Mouse (Mus musculus) embryonic facial prominence, embryonic 15.5 days (tissue): ENCODE data around the gene Psma7. TPM values are rescaled to one million over a fixed set of nuclear protein-coding genes. Genes with fewer than 3 reads are reported as not detected.
A peak's percentile ranks its signal among the peaks of the same experiment; 100 is the strongest.

Experiments used
- ATAC-seq: fragments of 200-750 bp; cut with Nextera tagmentation; 2 replicates; pipeline ENCODE4 v1.8.0; 2017; ENCODE audit warnings: low read depth, moderate TSS enrichment; ENCODE audit not compliant: insufficient number of reproducible peaks, low FRiP score, low TSS enrichment
- H3K27ac ChIP-seq: fragments of 300-500 bp; sonication (generic); replicated peaks from 2 replicates; pipeline ENCODE4 v1.5.1; 2015; ENCODE audit warnings: mild to moderate bottlenecking, inconsistent platforms
- H3K27me3 ChIP-seq: fragments of 300-500 bp; sonication (generic); 2 replicates; pipeline ENCODE4 v1.6.1; 2015; ENCODE audit warnings: inconsistent platforms
- H3K36me3 ChIP-seq: fragments of 300-500 bp; sonication (generic); 2 replicates; pipeline ENCODE4 v1.6.1; 2015; ENCODE audit warnings: mild to moderate bottlenecking, inconsistent platforms
- H3K4me1 ChIP-seq: fragments of 300-500 bp; sonication (generic); 2 replicates; pipeline ENCODE4 v1.6.1; 2015; ENCODE audit warnings: inconsistent platforms
- H3K4me2 ChIP-seq: fragments of 300-500 bp; sonication (generic); replicated peaks from 2 replicates; pipeline ENCODE4 v1.6.1; 2015; ENCODE audit warnings: mild to moderate bottlenecking, inconsistent platforms
- H3K4me3 ChIP-seq: fragments of 300-500 bp; sonication (generic); replicated peaks from 2 replicates; pipeline ENCODE4 v1.5.1; 2015; ENCODE audit warnings: mild to moderate bottlenecking, inconsistent platforms
- H3K9ac ChIP-seq: fragments of 300-500 bp; sonication (generic); 2 replicates; pipeline ENCODE4 v1.6.1; 2015; ENCODE audit warnings: inconsistent platforms
- H3K9me3 ChIP-seq: fragments of 300-500 bp; sonication (generic); replicated peaks from 2 replicates; pipeline ENCODE4 v1.6.1; 2016; ENCODE audit warnings: inconsistent platforms
- WGBS: fragments of 180-500 bp; shearing (Covaris S2); methylation state at CpG from one replicate; pipeline ENCODE4 v1.1.7; 2015; 5-methylcytosine and 5-hydroxymethylcytosine counted together
- polyA plus RNA-seq: library from polyadenylated mRNA; unstranded; fragments of >200 nt; fragmentation: Nextera tagmentation; extraction: Ambion mirVana; gene quantifications from 2 replicates; pipeline ENCODE4 v1.2.1, GENCODE M21; 2015

The Psma7 gene
- polyA plus RNA-seq = 472 and 518 TPM in 2 replicates

- peaks cover 18% of the 10 kb centered on the region for H3K36me3 ChIP-seq
- peak within 1 kb of the TSS; percentile 91 for H3K4me2 ChIP-seq
- peak within 1 kb of the TSS; percentile 78 for H3K9ac ChIP-seq
- H3K9me3 ChIP-seq = no peaks in the 10 kb centered on the region
- peak within 1 kb of the TSS; percentile 91 for H3K27ac ChIP-seq
- H3K4me3 ChIP-seq = peak within 1 kb of the TSS; percentile 99
- no peaks in the 10 kb centered on the region for H3K27me3 ChIP-seq
- peak; percentile 96 for ATAC-seq
- WGBS = under 1% methylated on average over 76 of the region's 78 CpGs
- H3K4me1 ChIP-seq = peaks cover 40% of the 10 kb centered on the region
Measured at GRCm38 (mm10) chr2:180042256-180042857, at the start of gene Psma7, which contains the start of gene Ss18l1. TSS of gene Psma7 (minus strand) at chr2:180042433. TSS of gene Ss18l1 (plus strand) at chr2:180042509.

- H3K9me3 ChIP-seq = no peaks in the 10 kb centered on the region
- WGBS = 52% methylated on average over 11 of the region's 11 CpGs
- 0 out of 2 replicates have a peak, but pooled peaks cover 9% of the 10 kb centered on the region for H3K27me3 ChIP-seq
- H3K9ac ChIP-seq = no peak overlapping the region
- H3K36me3 ChIP-seq = peaks cover 3% of the 10 kb centered on the region; the same call in 1 of the 2 replicates
- ATAC-seq = 0 out of 2 replicates have a peak, but pooled peaks have one; percentile 30
- no peak overlapping the region for H3K4me2 ChIP-seq
- no peaks in the 10 kb centered on the region for H3K4me1 ChIP-seq
- H3K4me3 ChIP-seq = no peak overlapping the region
- H3K27ac ChIP-seq = no peak overlapping the region
Measured at GRCm38 (mm10) chr2:180090285-180090684, 48.1 kb upstream of the Psma7 start.

- Histone ChIP-seq H3K4me2 (no peak overlapping the region), H3K27ac (no peak overlapping the region), H3K4me3 (no peak overlapping the region), H3K27me3 (0 out of 2 replicates have a peak, but pooled peaks cover 8% of the 10 kb centered on the region), H3K4me1 (no peaks in the 10 kb centered on the region), H3K9me3 (no peaks in the 10 kb centered on the region), H3K36me3 (peaks cover 9% of the 10 kb centered on the region; the same call in 1 of the 2 replicates), H3K9ac (no peak overlapping the region)
- 87% methylated on average over 4 of the region's 4 CpGs for WGBS
- no peak for ATAC-seq
Measured at GRCm38 (mm10) chr2:180087472-180087871, 45.2 kb upstream of the Psma7 start.

GRCm38 (mm10) chr2:180086637-180087027 lies 44.4 kb upstream of the Psma7 start:
- H3K4me3 ChIP-seq = no peak overlapping the region
- no peaks in the 10 kb centered on the region for H3K4me1 ChIP-seq
- H3K27ac ChIP-seq = no peak overlapping the region
- 80% methylated on average over 5 of the region's 5 CpGs for WGBS
- no peak overlapping the region for H3K9ac ChIP-seq
- no peaks in the 10 kb centered on the region for H3K9me3 ChIP-seq
- H3K4me2 ChIP-seq = no peak overlapping the region
- H3K36me3 ChIP-seq = peaks cover 11% of the 10 kb centered on the region; the same call in 1 of the 2 replicates
- ATAC-seq = no peak
- 0 out of 2 replicates have a peak, but pooled peaks cover 8% of the 10 kb centered on the region for H3K27me3 ChIP-seq

- H3K9ac ChIP-seq = no peak overlapping the region
- no peak overlapping the region for H3K27ac ChIP-seq
- no peaks in the 10 kb centered on the region for H3K9me3 ChIP-seq
- ATAC-seq = no peak
- WGBS = 81% methylated on average over 16 of the region's 16 CpGs
- peaks cover 11% of the 10 kb centered on the region; the same call in 1 of the 2 replicates for H3K36me3 ChIP-seq
- 0 out of 2 replicates have a peak, but pooled peaks cover 8% of the 10 kb centered on the region for H3K27me3 ChIP-seq
- H3K4me3 ChIP-seq = no peak overlapping the region
- no peaks in the 10 kb centered on the region for H3K4me1 ChIP-seq
- H3K4me2 ChIP-seq = no peak overlapping the region
Measured at GRCm38 (mm10) chr2:180085926-180086636, 43.8 kb upstream of the Psma7 start.

GRCm38 (mm10) chr2:180084565-180084964 lies 42.3 kb upstream of the Psma7 start:
- no peaks in the 10 kb centered on the region for H3K9me3 ChIP-seq
- H3K4me3 ChIP-seq = no peak overlapping the region
- H3K36me3 ChIP-seq = peaks cover 11% of the 10 kb centered on the region; the same call in 1 of the 2 replicates
- no peak overlapping the region for H3K9ac ChIP-seq
- 12% methylated on average over 3 of the region's 3 CpGs for WGBS
- H3K27ac ChIP-seq = no peak overlapping the region
- no peak for ATAC-seq
- H3K4me2 ChIP-seq = no peak overlapping the region
- no peaks in the 10 kb centered on the region for H3K4me1 ChIP-seq
- no peaks in the 10 kb centered on the region for H3K27me3 ChIP-seq

GRCm38 (mm10) chr2:180083063-180083462 lies 40.8 kb upstream of the Psma7 start:
- 84% methylated on average over 10 of the region's 10 CpGs for WGBS
- peaks cover 11% of the 10 kb centered on the region; the same call in 1 of the 2 replicates for H3K36me3 ChIP-seq

GRCm38 (mm10) chr2:180080680-180081079 lies 38.4 kb upstream of the Psma7 start:
- H3K9me3 ChIP-seq = no peaks in the 10 kb centered on the region
- no peak overlapping the region for H3K4me3 ChIP-seq
- no peak overlapping the region for H3K9ac ChIP-seq
- H3K4me2 ChIP-seq = no peak overlapping the region
- 78% methylated on average over 8 of the region's 8 CpGs for WGBS
- H3K27ac ChIP-seq = no peak overlapping the region
- H3K4me1 ChIP-seq = no peaks in the 10 kb centered on the region
- H3K36me3 ChIP-seq = peaks cover 15% of the 10 kb centered on the region; the same call in 1 of the 2 replicates
- no peak for ATAC-seq
- no peaks in the 10 kb centered on the region for H3K27me3 ChIP-seq

More at GRCm38 (mm10) chr2:180083063-180083462, 40.8 kb upstream of the Psma7 start:
- Histone ChIP-seq H3K4me3 (no peak overlapping the region), H3K9me3 (no peaks in the 10 kb centered on the region), H3K9ac (no peak overlapping the region), H3K4me2 (no peak overlapping the region), H3K4me1 (no peaks in the 10 kb centered on the region), H3K27ac (no peak overlapping the region), H3K27me3 (no peaks in the 10 kb centered on the region)
- no peak for ATAC-seq

- Histone ChIP-seq H3K4me2 (no peak overlapping the region), H3K27me3 (no peaks in the 10 kb centered on the region), H3K27ac (no peak overlapping the region), H3K36me3 (peaks cover 11% of the 10 kb centered on the region; the same call in 1 of the 2 replicates), H3K9ac (no peak overlapping the region), H3K9me3 (no peaks in the 10 kb centered on the region), H3K4me3 (no peak overlapping the region), H3K4me1 (no peaks in the 10 kb centered on the region)
- WGBS = 63% methylated on average over 3 of the region's 3 CpGs
- no peak for ATAC-seq
Measured at GRCm38 (mm10) chr2:180077622-180078021, 35.4 kb upstream of the Psma7 start.

GRCm38 (mm10) chr2:180072886-180073285 lies 30.7 kb upstream of the Psma7 start:
- no peak for ATAC-seq
- Histone ChIP-seq H3K4me1 (peaks cover 14% of the 10 kb centered on the region), H3K27ac (no peak overlapping the region), H3K4me2 (no peak overlapping the region), H3K27me3 (no peaks in the 10 kb centered on the region), H3K36me3 (peaks cover 12% of the 10 kb centered on the region), H3K4me3 (no peak overlapping the region), H3K9ac (no peak overlapping the region), H3K9me3 (no peaks in the 10 kb centered on the region)
- WGBS = 85% methylated on average over 7 of the region's 7 CpGs

- H3K27ac ChIP-seq = no peak overlapping the region
- no peak for ATAC-seq
- 78% methylated on average over 2 of the region's 2 CpGs for WGBS
- no peak overlapping the region for H3K9ac ChIP-seq
- no peaks in the 10 kb centered on the region for H3K27me3 ChIP-seq
- H3K4me1 ChIP-seq = peaks cover 14% of the 10 kb centered on the region
- H3K4me3 ChIP-seq = no peak overlapping the region; the same call in 1 of the 2 replicates
- H3K4me2 ChIP-seq = no peak overlapping the region
- peaks cover 11% of the 10 kb centered on the region; the same call in 1 of the 2 replicates for H3K36me3 ChIP-seq
- H3K9me3 ChIP-seq = no peaks in the 10 kb centered on the region
Measured at GRCm38 (mm10) chr2:180071671-180072070, 29.4 kb upstream of the Psma7 start.
